Mouse (Mus musculus): ENCODE measurements around the gene Zfp800. TPM values are rescaled to one million over a fixed set of nuclear protein-coding genes. Genes with fewer than 3 reads are reported as not detected.

The Zfp800 gene
- polyA plus RNA-seq, 1 experiment from 2014 or later = 18.2 TPM

- H3K4me3 ChIP-seq (ENCODE audit: low read length) = no peak overlapping the region
- WGBS = 87% methylated on average over 9 of the region's 9 CpGs
- no peak overlapping the region for H3K4me2 ChIP-seq (ENCODE audit: low read length)
- no peaks in the 10 kb centered on the region for H3K27me3 ChIP-seq (replicated peaks; ENCODE audit: control insufficient read depth, insufficient read depth, low read length)
- no peaks in the 10 kb centered on the region for H3K9me3 ChIP-seq (ENCODE audit: control insufficient read depth, low read length)
- no peak overlapping the region for H3K27ac ChIP-seq (ENCODE audit: low read depth, low read length)
- H3K36me3 ChIP-seq (ENCODE audit: control insufficient read depth, insufficient read depth, low read length) = peaks cover 3% of the 10 kb centered on the region; the same call in 1 of the 2 replicates
- no peak for ATAC-seq
- H3K9ac ChIP-seq (ENCODE audit: low read depth, low read length) = no peak overlapping the region
- H3K4me1 ChIP-seq (ENCODE audit: control insufficient read depth, insufficient read depth, low read depth, low read length) = no peaks in the 10 kb centered on the region
These were observed 12.2 kb upstream of the Zfp800 start for GRCm38 (mm10) chr6:28410053-28410452.

- Histone ChIP-seq H3K27ac (ENCODE audit: low read depth, low read length) (no peak overlapping the region), H3K9ac (ENCODE audit: low read depth, low read length) (no peak overlapping the region), H3K4me2 (ENCODE audit: low read length) (no peak overlapping the region), H3K9me3 (ENCODE audit: control insufficient read depth, low read length) (peaks cover 3% of the 10 kb centered on the region; the same call in 1 of the 2 replicates), H3K27me3 (replicated peaks; ENCODE audit: control insufficient read depth, insufficient read depth, low read length) (no peaks in the 10 kb centered on the region), H3K4me1 (ENCODE audit: control insufficient read depth, insufficient read depth, low read depth, low read length) (peaks cover 4% of the 10 kb centered on the region), H3K36me3 (ENCODE audit: control insufficient read depth, insufficient read depth, low read length) (no peaks in the 10 kb centered on the region), H3K4me3 (ENCODE audit: low read length) (no peak overlapping the region)
- no peak for ATAC-seq
- 94% methylated on average over 4 of the region's 4 CpGs for WGBS
These were observed 2.0 kb upstream of the Zfp800 start for GRCm38 (mm10) chr6:28399791-28400190.

- no peaks in the 10 kb centered on the region for H3K27me3 ChIP-seq (replicated peaks; ENCODE audit: control insufficient read depth, insufficient read depth, low read length)
- H3K4me2 ChIP-seq (ENCODE audit: low read length) = no peak overlapping the region
- H3K36me3 ChIP-seq (ENCODE audit: control insufficient read depth, insufficient read depth, low read length) = no peaks in the 10 kb centered on the region
- no peak overlapping the region for H3K9ac ChIP-seq (ENCODE audit: low read depth, low read length)
- no peak for ATAC-seq
- H3K27ac ChIP-seq (ENCODE audit: low read depth, low read length) = no peak overlapping the region
- 93% methylated on average over 3 of the region's 3 CpGs for WGBS
- peaks cover 4% of the 10 kb centered on the region for H3K4me1 ChIP-seq (ENCODE audit: control insufficient read depth, insufficient read depth, low read depth, low read length)
- peaks cover 3% of the 10 kb centered on the region; the same call in 1 of the 2 replicates for H3K9me3 ChIP-seq (ENCODE audit: control insufficient read depth, low read length)
- no peak overlapping the region for H3K4me3 ChIP-seq (ENCODE audit: low read length)
These were observed 921 bp upstream of the Zfp800 start for GRCm38 (mm10) chr6:28398726-28399125.

GRCm38 (mm10) chr6:28396853-28397457 is 850 bp downstream of the Zfp800 start:
- Histone ChIP-seq H3K36me3 (ENCODE audit: control insufficient read depth, insufficient read depth, low read length) (no peaks in the 10 kb centered on the region), H3K9me3 (ENCODE audit: control insufficient read depth, low read length) (peaks cover 3% of the 10 kb centered on the region; the same call in 1 of the 2 replicates), H3K4me1 (ENCODE audit: control insufficient read depth, insufficient read depth, low read depth, low read length) (peaks cover 4% of the 10 kb centered on the region), H3K4me3 (ENCODE audit: low read length) (peak overlapping the region; percentile 56), H3K27ac (ENCODE audit: low read depth, low read length) (no peak overlapping the region), H3K27me3 (replicated peaks; ENCODE audit: control insufficient read depth, insufficient read depth, low read length) (no peaks in the 10 kb centered on the region), H3K9ac (ENCODE audit: low read depth, low read length) (peak overlapping the region; percentile 73), H3K4me2 (ENCODE audit: low read length) (peak overlapping the region; percentile 94)
- ATAC-seq = peak; percentile 69; the same call in 1 of the 2 replicates
- 2% methylated on average over 19 of the region's 19 CpGs for WGBS

- no peaks in the 10 kb centered on the region for H3K27me3 ChIP-seq (replicated peaks; ENCODE audit: control insufficient read depth, insufficient read depth, low read length)
- 29% methylated on average over 15 of the region's 15 CpGs for WGBS
- no peaks in the 10 kb centered on the region for H3K36me3 ChIP-seq (ENCODE audit: control insufficient read depth, insufficient read depth, low read length)
- peak overlapping the region; percentile 56 for H3K4me3 ChIP-seq (ENCODE audit: low read length)
- peaks cover 3% of the 10 kb centered on the region; the same call in 1 of the 2 replicates for H3K9me3 ChIP-seq (ENCODE audit: control insufficient read depth, low read length)
- no peak for ATAC-seq
- no peak overlapping the region for H3K27ac ChIP-seq (ENCODE audit: low read depth, low read length)
- H3K9ac ChIP-seq (ENCODE audit: low read depth, low read length) = peak overlapping the region; percentile 73; the same call in 1 of the 2 replicates
- peak overlapping the region; percentile 94 for H3K4me2 ChIP-seq (ENCODE audit: low read length)
- H3K4me1 ChIP-seq (ENCODE audit: control insufficient read depth, insufficient read depth, low read depth, low read length) = peaks cover 4% of the 10 kb centered on the region
These were observed 1.6 kb downstream of the Zfp800 start for GRCm38 (mm10) chr6:28396051-28396852.

GRCm38 (mm10) chr6:28389038-28389437 is 8.8 kb downstream of the Zfp800 start:
- H3K4me2 ChIP-seq (ENCODE audit: low read length) = no peak overlapping the region
- no peak for ATAC-seq
- no peaks in the 10 kb centered on the region for H3K27me3 ChIP-seq (replicated peaks; ENCODE audit: control insufficient read depth, insufficient read depth, low read length)
- H3K4me1 ChIP-seq (ENCODE audit: control insufficient read depth, insufficient read depth, low read depth, low read length) = no peaks in the 10 kb centered on the region
- H3K4me3 ChIP-seq (ENCODE audit: low read length) = no peak overlapping the region
- 91% methylated on average over 3 of the region's 3 CpGs for WGBS
- H3K27ac ChIP-seq (ENCODE audit: low read depth, low read length) = no peak overlapping the region
- H3K9me3 ChIP-seq (ENCODE audit: control insufficient read depth, low read length) = no peaks in the 10 kb centered on the region
- no peak overlapping the region for H3K9ac ChIP-seq (ENCODE audit: low read depth, low read length)
- H3K36me3 ChIP-seq (ENCODE audit: control insufficient read depth, insufficient read depth, low read length) = no peaks in the 10 kb centered on the region

GRCm38 (mm10) chr6:28385169-28385568 is 12.6 kb downstream of the Zfp800 start:
- Histone ChIP-seq H3K4me3 (ENCODE audit: low read length) (no peak overlapping the region), H3K27me3 (replicated peaks; ENCODE audit: control insufficient read depth, insufficient read depth, low read length) (no peaks in the 10 kb centered on the region), H3K4me2 (ENCODE audit: low read length) (no peak overlapping the region), H3K36me3 (ENCODE audit: control insufficient read depth, insufficient read depth, low read length) (no peaks in the 10 kb centered on the region), H3K4me1 (ENCODE audit: control insufficient read depth, insufficient read depth, low read depth, low read length) (no peaks in the 10 kb centered on the region), H3K27ac (ENCODE audit: low read depth, low read length) (no peak overlapping the region), H3K9me3 (ENCODE audit: control insufficient read depth, low read length) (no peaks in the 10 kb centered on the region), H3K9ac (ENCODE audit: low read depth, low read length) (no peak overlapping the region)
- 89% methylated on average over 3 of the region's 3 CpGs for WGBS
- ATAC-seq = no peak

- Histone ChIP-seq H3K9ac (ENCODE audit: low read depth, low read length) (no peak overlapping the region), H3K27ac (ENCODE audit: low read depth, low read length) (no peak overlapping the region)
- no peak for ATAC-seq
These were observed 15.8 kb downstream of the Zfp800 start for GRCm38 (mm10) chr6:28381983-28382382.

GRCm38 (mm10) chr6:28369966-28370683 is 27.7 kb downstream of the Zfp800 start:
- WGBS = 67% methylated on average over 6 of the region's 6 CpGs
- H3K4me2 ChIP-seq (ENCODE audit: low read length) = no peak overlapping the region
- no peaks in the 10 kb centered on the region for H3K4me1 ChIP-seq (ENCODE audit: control insufficient read depth, insufficient read depth, low read depth, low read length)
- H3K9ac ChIP-seq (ENCODE audit: low read depth, low read length) = no peak overlapping the region
- H3K36me3 ChIP-seq (ENCODE audit: control insufficient read depth, insufficient read depth, low read length) = no peaks in the 10 kb centered on the region
- no peak overlapping the region for H3K4me3 ChIP-seq (ENCODE audit: low read length)
- H3K27ac ChIP-seq (ENCODE audit: low read depth, low read length) = no peak overlapping the region
- H3K9me3 ChIP-seq (ENCODE audit: control insufficient read depth, low read length) = no peaks in the 10 kb centered on the region
- H3K27me3 ChIP-seq (replicated peaks; ENCODE audit: control insufficient read depth, insufficient read depth, low read length) = no peaks in the 10 kb centered on the region
- ATAC-seq = no peak

More at GRCm38 (mm10) chr6:28381983-28382382, 15.8 kb downstream of the Zfp800 start:
- Histone ChIP-seq H3K27me3 (replicated peaks; ENCODE audit: control insufficient read depth, insufficient read depth, low read length) (no peaks in the 10 kb centered on the region), H3K36me3 (ENCODE audit: control insufficient read depth, insufficient read depth, low read length) (no peaks in the 10 kb centered on the region), H3K4me3 (ENCODE audit: low read length) (no peak overlapping the region), H3K9me3 (ENCODE audit: control insufficient read depth, low read length) (no peaks in the 10 kb centered on the region), H3K4me1 (ENCODE audit: control insufficient read depth, insufficient read depth, low read depth, low read length) (no peaks in the 10 kb centered on the region), H3K4me2 (ENCODE audit: low read length) (no peak overlapping the region)
- WGBS = 69% methylated on average over 4 of the region's 4 CpGs

All from hindbrain, embryonic 16.5 days (tissue).